Mouse (Mus musculus) intestine, embryonic 16.5 days (tissue): ENCODE measurements around the gene Dnajb4. TPM values are rescaled to one million over a fixed set of nuclear protein-coding genes. Genes with fewer than 3 reads are reported as not detected.

ENCODE experiments used
- ATAC-seq: fragments of 200-750 bp; cut with Nextera tagmentation; 2 replicates; pipeline ENCODE4 v1.8.0; 2017; ENCODE audit warnings: moderate TSS enrichment, moderate library complexity
- H3K27ac ChIP-seq: fragments of 300-500 bp; sonication (generic); 2 replicates; pipeline ENCODE4 v1.5.1; 2014; ENCODE audit warnings: mild to moderate bottlenecking, low read length
- H3K27me3 ChIP-seq: fragments of 300-500 bp; sonication (generic); replicated peaks from 2 replicates; pipeline ENCODE4 v1.6.1; 2014; ENCODE audit warnings: low read length, control low read depth, mixed read lengths; ENCODE audit not compliant: control insufficient read depth, insufficient read depth
- H3K36me3 ChIP-seq: fragments of 300-500 bp; sonication (generic); 2 replicates; pipeline ENCODE4 v1.6.1; 2014; ENCODE audit warnings: low read length, control low read depth; ENCODE audit not compliant: control insufficient read depth, insufficient read depth
- H3K4me1 ChIP-seq: fragments of 300-500 bp; sonication (generic); 2 replicates; pipeline ENCODE4 v1.6.1; 2014; ENCODE audit warnings: low read length, control low read depth, mixed read lengths; ENCODE audit not compliant: control insufficient read depth, insufficient read depth
- H3K4me2 ChIP-seq: fragments of 300-500 bp; sonication (generic); 2 replicates; pipeline ENCODE4 v1.6.1; 2014; ENCODE audit warnings: low read depth, low read length, control low read depth
- H3K4me3 ChIP-seq: fragments of 300-500 bp; sonication (generic); 2 replicates; pipeline ENCODE4 v1.5.1; 2014; ENCODE audit warnings: mild to moderate bottlenecking, low read length
- H3K9ac ChIP-seq: fragments of 300-500 bp; sonication (generic); 2 replicates; pipeline ENCODE4 v1.6.1; 2014; ENCODE audit warnings: low read depth, low read length
- H3K9me3 ChIP-seq: fragments of 300-500 bp; sonication (generic); 2 replicates; pipeline ENCODE4 v1.6.1; 2016; ENCODE audit warnings: low read length, control low read depth; ENCODE audit not compliant: control insufficient read depth
- WGBS: fragments of 180-500 bp; shearing (Covaris S2); extraction: QIAGEN DNeasy Blood & Tissue Kit; methylation state at CpG from one replicate; pipeline ENCODE4 v1.1.7; 2014; 5-methylcytosine and 5-hydroxymethylcytosine counted together
- polyA plus RNA-seq: library from polyadenylated mRNA; unstranded; fragments of >200 nt; fragmentation: Nextera tagmentation; extraction: Ambion mirVana; gene quantifications from 2 replicates; pipeline ENCODE4 v1.2.1, GENCODE M21; 2015

Gene Dnajb4
- polyA plus RNA-seq, 1 experiment from 2014 or later: 23.2 TPM

- peaks cover 22% of the 10 kb centered on the region for H3K4me1 ChIP-seq
- peak overlapping the region; percentile 86 for H3K4me2 ChIP-seq
- whole genome bisulfite sequencing: 8% methylated on average over 7 of the region's 7 CpGs
- no peaks in the 10 kb centered on the region for H3K36me3 ChIP-seq
- H3K27ac ChIP-seq: no peak overlapping the region
- peak overlapping the region; percentile 100 for H3K9ac ChIP-seq
- no peaks in the 10 kb centered on the region for H3K27me3 ChIP-seq
- ATAC-seq: no peak
- no peaks in the 10 kb centered on the region for H3K9me3 ChIP-seq
- peak overlapping the region; percentile 97 for H3K4me3 ChIP-seq
Measured at GRCm38 (mm10) chr3:152211731-152212279, 1.7 kb upstream of the Dnajb4 start.

GRCm38 (mm10) chr3:152210728-152211391 lies 758 bp upstream of the Dnajb4 start:
- no peaks in the 10 kb centered on the region for H3K9me3 ChIP-seq
- H3K4me2 ChIP-seq: peak overlapping the region; percentile 86
- H3K27ac ChIP-seq: peak overlapping the region; percentile 93
- H3K27me3 ChIP-seq: no peaks in the 10 kb centered on the region
- peak overlapping the region; percentile 97 for H3K4me3 ChIP-seq
- no peaks in the 10 kb centered on the region for H3K36me3 ChIP-seq
- H3K9ac ChIP-seq: peak overlapping the region; percentile 100
- peak; percentile 64 for ATAC-seq
- under 1% methylated on average over 68 of the region's 68 CpGs for WGBS
- H3K4me1 ChIP-seq: peaks cover 22% of the 10 kb centered on the region

GRCm38 (mm10) chr3:152209177-152209966 lies 730 bp downstream of the Dnajb4 start:
- H3K9me3 ChIP-seq: no peaks in the 10 kb centered on the region
- no peaks in the 10 kb centered on the region for H3K36me3 ChIP-seq
- H3K27ac ChIP-seq: peak overlapping the region; percentile 100
- ATAC-seq: peak; percentile 25
- H3K4me3 ChIP-seq: peak overlapping the region; percentile 97
- 4% methylated on average over 25 of the region's 25 CpGs for WGBS
- peak overlapping the region; percentile 76 for H3K4me2 ChIP-seq
- H3K9ac ChIP-seq: peak overlapping the region; percentile 99
- H3K4me1 ChIP-seq: peaks cover 22% of the 10 kb centered on the region
- H3K27me3 ChIP-seq: no peaks in the 10 kb centered on the region

- H3K9ac ChIP-seq: no peak overlapping the region
- H3K27me3 ChIP-seq: no peaks in the 10 kb centered on the region
- WGBS: 78% methylated on average over 7 of the region's 7 CpGs
- no peak for ATAC-seq
- H3K4me1 ChIP-seq: peaks cover 20% of the 10 kb centered on the region
- H3K27ac ChIP-seq: no peak overlapping the region
- H3K4me3 ChIP-seq: no peak overlapping the region
- H3K4me2 ChIP-seq: peak overlapping the region; percentile 12; the same call in 1 of the 2 replicates
- no peaks in the 10 kb centered on the region for H3K36me3 ChIP-seq
- H3K9me3 ChIP-seq: no peaks in the 10 kb centered on the region
Measured at GRCm38 (mm10) chr3:152208096-152208885, 1.8 kb downstream of the Dnajb4 start.

GRCm38 (mm10) chr3:152207156-152207555 lies 2.9 kb downstream of the Dnajb4 start:
- Histone ChIP-seq H3K27me3 (no peaks in the 10 kb centered on the region), H3K4me3 (no peak overlapping the region), H3K4me2 (no peak overlapping the region), H3K9me3 (no peaks in the 10 kb centered on the region), H3K4me1 (peaks cover 9% of the 10 kb centered on the region; the same call in 1 of the 2 replicates), H3K36me3 (no peaks in the 10 kb centered on the region), H3K27ac (no peak overlapping the region), H3K9ac (no peak overlapping the region)
- ATAC-seq: no peak
- WGBS: 95% methylated on average over 4 of the region's 4 CpGs

- no peaks in the 10 kb centered on the region for H3K36me3 ChIP-seq
- WGBS: 54% methylated on average over 3 of the region's 3 CpGs
- H3K4me2 ChIP-seq: no peak overlapping the region
- peaks cover 12% of the 10 kb centered on the region; the same call in 1 of the 2 replicates for H3K4me1 ChIP-seq
- no peaks in the 10 kb centered on the region for H3K9me3 ChIP-seq
- no peaks in the 10 kb centered on the region for H3K27me3 ChIP-seq
- H3K9ac ChIP-seq: no peak overlapping the region
- ATAC-seq: peak; percentile 75
- no peak overlapping the region for H3K4me3 ChIP-seq
- H3K27ac ChIP-seq: no peak overlapping the region
Measured at GRCm38 (mm10) chr3:152204577-152204976, 5.5 kb downstream of the Dnajb4 start.

GRCm38 (mm10) chr3:152203996-152204395 lies 6.1 kb downstream of the Dnajb4 start:
- WGBS: 71% methylated on average over 3 of the region's 3 CpGs
- Histone ChIP-seq H3K9me3 (no peaks in the 10 kb centered on the region), H3K9ac (no peak overlapping the region), H3K27me3 (no peaks in the 10 kb centered on the region), H3K4me3 (no peak overlapping the region), H3K4me2 (no peak overlapping the region), H3K36me3 (no peaks in the 10 kb centered on the region), H3K27ac (0 out of 2 replicates have a peak overlapping the region, but pooled peaks have one; percentile 11), H3K4me1 (peaks cover 10% of the 10 kb centered on the region; the same call in 1 of the 2 replicates)
- no peak for ATAC-seq

- Histone ChIP-seq H3K4me3 (no peak overlapping the region), H3K4me1 (peaks cover 8% of the 10 kb centered on the region; the same call in 1 of the 2 replicates), H3K9me3 (no peaks in the 10 kb centered on the region), H3K4me2 (no peak overlapping the region), H3K9ac (no peak overlapping the region), H3K36me3 (no peaks in the 10 kb centered on the region), H3K27ac (no peak overlapping the region), H3K27me3 (no peaks in the 10 kb centered on the region)
- 86% methylated on average over 6 of the region's 6 CpGs for WGBS
- no peak for ATAC-seq
Measured at GRCm38 (mm10) chr3:152203411-152203810, 6.7 kb downstream of the Dnajb4 start.

GRCm38 (mm10) chr3:152202942-152203341 lies 7.2 kb downstream of the Dnajb4 start:
- H3K9ac ChIP-seq: no peak overlapping the region
- ATAC-seq: no peak
- no peaks in the 10 kb centered on the region for H3K9me3 ChIP-seq
- H3K27me3 ChIP-seq: no peaks in the 10 kb centered on the region
- no peak overlapping the region for H3K27ac ChIP-seq
- no peak overlapping the region for H3K4me3 ChIP-seq
- H3K4me1 ChIP-seq: 0 out of 2 replicates have a peak, but pooled peaks cover 5% of the 10 kb centered on the region
- no peaks in the 10 kb centered on the region for H3K36me3 ChIP-seq
- no peak overlapping the region for H3K4me2 ChIP-seq
